Mouse (Mus musculus): ENCODE data around the gene Tmem117.
A peak's percentile ranks its signal among the peaks of the same experiment; 100 is the strongest.

Gene Tmem117

DNA sequence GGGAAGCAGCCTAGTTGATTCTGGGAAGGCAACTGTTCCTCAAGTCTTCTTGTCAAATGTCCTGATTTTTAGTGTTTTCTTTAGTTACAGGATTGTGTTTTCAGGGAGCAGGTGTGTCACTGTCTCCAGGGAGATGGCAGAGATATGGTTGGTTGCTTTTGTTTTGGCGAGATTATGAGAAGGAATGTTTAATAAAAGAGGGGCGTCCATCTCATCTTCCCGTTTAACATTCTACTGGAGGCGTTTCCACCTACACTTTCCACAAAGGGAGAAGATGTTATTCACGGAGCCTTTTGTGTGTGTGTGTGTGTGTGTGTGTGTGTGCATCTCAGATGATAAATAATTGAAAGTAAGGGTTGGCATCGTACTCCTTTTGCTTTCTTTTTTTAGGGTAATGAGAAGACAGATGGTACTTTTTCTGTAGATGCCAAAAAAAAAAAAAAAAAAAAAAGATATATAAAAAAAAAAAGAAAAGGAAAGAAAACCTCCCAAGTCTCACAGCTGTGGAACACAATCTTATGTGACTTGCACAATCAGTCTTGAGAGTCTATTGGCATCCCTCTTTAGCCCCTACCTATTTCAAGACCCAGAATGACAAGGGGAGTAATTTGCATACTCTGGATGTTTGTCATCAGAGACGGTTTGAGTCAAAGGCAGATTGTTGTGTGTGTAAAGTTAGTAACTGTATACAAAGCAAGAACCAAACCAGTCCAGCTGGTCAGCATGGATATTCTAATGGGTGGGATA is 142.0 kb downstream of the Tmem117 start:
- no peak for DNase-seq (ENCODE audit: low read depth, low spot score)

- DNase-seq (ENCODE audit: low read depth, low spot score) = no peak
Measured at GRCm38 (mm10) chr15:94771691-94772090, 142.7 kb downstream of the Tmem117 start.

- DNase-seq (ENCODE audit: low read depth, low spot score) = peak; percentile 3
Measured at GRCm38 (mm10) chr15:94776119-94777069, 147.4 kb downstream of the Tmem117 start.

DNA sequence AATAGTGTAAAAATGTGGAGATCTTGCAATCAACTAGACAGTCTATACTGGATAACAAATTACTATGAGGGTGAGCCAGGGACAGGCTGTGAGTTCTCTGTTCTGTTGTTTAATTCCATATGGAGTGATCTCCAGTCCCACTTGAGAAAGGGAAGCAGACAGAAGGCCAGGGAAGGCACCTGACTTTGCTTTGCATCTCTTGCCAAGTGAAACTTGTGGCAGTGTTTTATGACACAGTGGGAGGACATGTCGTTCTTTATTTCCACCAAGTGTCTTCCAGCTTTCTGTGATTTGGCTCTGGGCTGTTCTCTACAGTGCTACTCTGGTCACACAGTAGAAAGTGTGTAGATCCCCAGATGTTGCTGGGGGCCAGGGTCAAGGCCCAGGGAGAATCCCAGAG is 152.5 kb downstream of the Tmem117 start:
- no peak for DNase-seq (ENCODE audit: low read depth, low spot score)

DNA sequence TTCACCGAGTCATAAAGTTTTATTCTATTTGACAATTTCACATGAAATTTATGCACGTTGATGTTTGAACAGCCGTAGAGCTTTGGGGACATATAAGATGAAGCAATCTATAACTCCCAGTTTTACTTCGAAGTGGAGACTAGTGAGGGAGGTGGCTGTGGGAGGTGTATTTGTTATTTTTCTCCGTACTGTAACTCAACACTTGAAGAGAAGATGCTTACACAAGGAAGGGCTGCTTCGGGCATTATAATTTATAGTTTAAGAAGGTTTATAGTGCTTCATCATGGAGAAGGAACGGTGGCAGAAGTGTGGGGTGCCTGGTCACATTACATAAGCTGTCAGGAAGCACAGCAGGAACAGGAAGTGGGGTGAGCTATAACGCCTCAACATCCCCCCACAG is 164.4 kb downstream of the Tmem117 start:
- DNase-seq (ENCODE audit: low read depth, low spot score) = no peak

GRCm38 (mm10) chr15:94795484-94795883 is 166.5 kb downstream of the Tmem117 start:
- no peak for DNase-seq (ENCODE audit: low read depth, low spot score)

GRCm38 (mm10) chr15:94798236-94798635 is 169.2 kb downstream of the Tmem117 start:
- DNase-seq (ENCODE audit: low read depth, low spot score) = no peak

DNA sequence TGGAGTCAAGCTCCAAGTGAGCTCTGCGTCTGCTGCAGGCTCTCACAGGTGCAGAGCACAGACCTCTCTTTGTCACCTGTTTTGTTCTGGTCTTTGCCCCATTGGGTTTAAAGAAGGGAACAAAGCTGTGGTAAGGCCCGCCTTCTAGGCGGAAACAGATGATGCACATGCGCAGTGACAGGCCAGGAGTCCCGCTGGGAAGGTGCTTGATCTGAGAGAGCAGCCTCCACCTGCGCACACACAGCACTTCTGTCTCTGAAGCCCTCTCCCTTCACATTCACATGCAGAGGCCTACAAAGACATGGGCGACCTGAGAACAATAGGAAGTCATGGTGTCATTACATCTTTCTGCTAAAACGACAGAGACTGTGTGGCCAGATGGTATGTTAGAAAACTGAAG is 172.4 kb downstream of the Tmem117 start:
- DNase-seq (ENCODE audit: low read depth, low spot score) = no peak

DNA sequence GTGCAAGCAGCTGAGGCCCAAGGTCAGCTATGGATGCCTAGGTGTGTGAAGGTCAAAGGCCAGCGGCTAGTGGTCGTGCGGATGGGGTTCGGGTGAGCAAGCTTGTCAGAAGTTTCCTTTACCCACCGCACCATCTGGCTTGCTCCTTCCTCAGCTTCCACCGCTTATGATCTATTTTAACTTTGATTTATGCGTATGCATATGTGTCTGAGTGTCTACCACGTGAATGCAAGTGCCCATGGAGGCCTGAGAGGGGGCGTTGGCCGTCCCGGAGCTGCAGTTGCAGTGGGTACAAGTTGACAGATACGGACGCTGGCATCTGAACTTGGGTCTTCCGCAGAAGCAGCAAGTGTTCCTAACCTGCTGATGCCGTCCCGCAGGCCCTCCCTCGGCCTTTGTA is 173.8 kb downstream of the Tmem117 start:
- no peak for DNase-seq (ENCODE audit: low read depth, low spot score)

DNA sequence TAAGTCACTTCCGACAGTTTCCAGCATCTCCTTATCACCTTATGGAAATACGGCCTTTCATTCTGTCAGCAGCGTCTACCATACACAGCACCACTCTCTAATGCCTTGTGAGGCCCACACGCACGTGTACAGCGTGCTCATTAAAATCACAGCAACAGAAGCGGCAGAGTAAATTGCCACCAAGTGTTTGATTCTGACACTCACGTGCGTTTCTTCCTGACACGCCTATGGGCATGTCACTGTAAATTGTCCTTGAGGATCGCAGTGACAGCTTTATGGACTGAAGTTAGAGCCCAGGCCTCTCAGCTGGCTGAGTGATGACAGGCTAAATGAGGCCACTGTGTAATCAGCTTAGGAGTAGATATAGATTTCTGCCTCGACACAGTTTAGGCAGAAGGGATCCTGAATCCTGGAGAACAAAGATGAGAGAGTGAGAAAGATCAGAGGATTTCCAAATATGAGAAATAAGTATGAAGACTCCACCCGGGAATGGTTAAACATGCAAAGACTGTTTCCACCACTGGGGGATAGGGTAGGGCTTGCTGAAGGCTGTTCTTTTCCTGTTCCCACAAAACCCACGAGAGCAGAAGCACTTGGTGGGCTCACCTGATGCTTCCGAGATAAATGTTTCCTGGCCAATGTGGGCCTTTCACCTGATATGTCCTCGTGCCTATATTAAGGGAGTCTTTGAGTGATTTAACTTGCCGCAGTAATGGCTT is 174.8 kb downstream of the Tmem117 start:
- DNase-seq (ENCODE audit: low read depth, low spot score) = no peak

DNA sequence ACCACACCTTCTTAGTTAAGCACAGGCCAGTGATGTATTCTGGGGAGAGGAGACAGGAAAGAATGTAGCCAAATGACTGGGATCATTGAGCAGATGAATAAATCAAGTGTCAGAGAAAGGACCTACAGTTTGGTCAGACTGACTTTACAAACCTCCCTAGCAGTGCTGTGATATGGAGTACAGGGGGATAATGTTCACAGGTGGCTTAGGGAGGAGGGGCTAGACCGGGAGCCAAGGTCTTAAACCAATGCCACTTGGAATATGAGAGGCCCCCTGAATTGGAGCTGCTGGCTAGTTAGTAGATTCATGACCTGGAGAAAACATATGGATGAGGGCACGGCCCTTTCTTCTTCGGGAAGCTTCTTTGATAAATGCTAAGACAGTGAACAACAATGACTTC is 177.0 kb downstream of the Tmem117 start:
- DNase-seq (ENCODE audit: low read depth, low spot score) = no peak

- no peak for DNase-seq (ENCODE audit: low read depth, low spot score)
Measured at GRCm38 (mm10) chr15:94811550-94811949, 182.5 kb downstream of the Tmem117 start.

- no peak for DNase-seq (ENCODE audit: low read depth, low spot score)
Measured at GRCm38 (mm10) chr15:94814213-94815100, 185.4 kb downstream of the Tmem117 start.

DNA sequence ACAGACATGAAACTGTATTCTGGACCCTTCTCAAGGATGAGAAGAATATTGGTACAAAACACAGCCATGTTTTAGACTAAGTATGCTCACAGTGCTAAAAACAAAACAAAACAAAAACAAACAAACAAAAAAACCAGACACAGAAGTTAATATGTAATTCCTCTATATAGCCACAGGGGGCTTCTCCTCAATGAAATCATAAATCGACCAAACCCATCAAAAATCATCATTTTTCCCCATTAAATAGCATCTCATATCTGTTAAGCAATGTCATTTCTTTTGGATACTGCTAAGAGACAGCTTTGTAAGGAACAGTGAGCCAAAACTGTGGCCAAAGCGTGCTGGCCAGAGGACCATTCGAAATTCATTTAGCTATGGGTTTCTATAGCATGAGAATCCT is 206.6 kb downstream of the Tmem117 start:
- no peak for DNase-seq (ENCODE audit: low read depth, low spot score)

DNA sequence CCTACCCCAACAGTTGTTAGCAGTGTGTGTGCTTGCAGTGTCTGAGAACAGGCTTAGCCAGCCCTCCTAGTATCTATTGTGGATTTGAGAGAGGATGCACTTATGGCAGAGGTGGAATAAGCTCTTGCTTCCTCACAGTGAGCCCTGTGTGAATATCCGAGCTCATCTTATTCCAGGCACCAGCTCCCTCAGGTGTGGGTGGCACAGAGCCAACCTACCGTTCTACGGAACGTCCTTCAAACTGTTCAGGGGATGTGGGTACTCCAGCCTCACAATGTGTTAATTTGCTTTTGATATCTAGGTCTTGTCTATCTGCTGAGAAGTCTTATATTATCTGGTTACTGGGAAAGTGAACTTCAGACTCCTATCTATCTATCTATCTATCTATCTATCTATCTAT is 209.6 kb downstream of the Tmem117 start:
- DNase-seq (ENCODE audit: low read depth, low spot score) = no peak

- DNase-seq (ENCODE audit: low read depth, low spot score) = no peak
Measured at GRCm38 (mm10) chr15:94847501-94847900, 218.5 kb downstream of the Tmem117 start.

- no peak for DNase-seq (ENCODE audit: low read depth, low spot score)
Measured at GRCm38 (mm10) chr15:94859641-94860040, 230.6 kb downstream of the Tmem117 start.

DNA sequence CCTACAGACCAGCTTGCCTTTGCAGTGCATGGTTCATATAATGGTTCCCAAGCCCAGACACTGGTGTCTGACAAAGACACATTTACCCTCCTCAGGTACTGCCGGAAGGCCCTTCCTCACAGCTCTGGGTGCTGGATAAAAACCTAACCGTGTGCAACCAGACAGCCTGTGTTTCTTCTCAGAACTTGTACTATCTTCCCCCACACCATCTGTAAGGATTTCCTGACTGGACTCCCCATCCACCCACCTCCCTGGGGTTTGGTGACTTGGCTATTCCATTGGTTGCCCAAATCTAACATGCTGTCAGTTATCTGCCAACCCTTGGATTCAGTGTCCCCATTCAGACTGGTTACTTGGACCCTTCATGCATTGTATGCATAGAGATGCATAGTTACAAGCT is 232.1 kb downstream of the Tmem117 start:
- no peak for DNase-seq (ENCODE audit: low read depth, low spot score)

DNA sequence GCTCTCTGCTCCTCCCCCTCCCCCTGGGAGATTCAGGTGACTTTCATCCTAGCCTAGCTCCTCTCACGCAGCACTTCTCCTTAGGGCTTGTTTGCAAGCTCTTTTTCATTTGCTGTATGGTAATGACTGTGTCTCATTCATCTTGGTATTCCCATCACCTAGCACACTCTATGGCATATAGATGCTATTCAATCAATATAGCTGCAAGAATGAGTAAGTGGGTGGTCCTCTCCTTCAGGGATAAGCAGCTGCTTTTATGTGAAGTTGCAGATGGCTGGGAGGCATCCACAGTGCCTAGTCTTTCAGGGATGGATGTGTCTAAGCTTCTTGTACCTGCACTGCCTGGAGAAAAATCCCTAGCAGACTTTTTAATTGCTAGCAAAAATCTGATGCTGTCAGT is 235.1 kb downstream of the Tmem117 start:
- no peak for DNase-seq (ENCODE audit: low read depth, low spot score)

DNA sequence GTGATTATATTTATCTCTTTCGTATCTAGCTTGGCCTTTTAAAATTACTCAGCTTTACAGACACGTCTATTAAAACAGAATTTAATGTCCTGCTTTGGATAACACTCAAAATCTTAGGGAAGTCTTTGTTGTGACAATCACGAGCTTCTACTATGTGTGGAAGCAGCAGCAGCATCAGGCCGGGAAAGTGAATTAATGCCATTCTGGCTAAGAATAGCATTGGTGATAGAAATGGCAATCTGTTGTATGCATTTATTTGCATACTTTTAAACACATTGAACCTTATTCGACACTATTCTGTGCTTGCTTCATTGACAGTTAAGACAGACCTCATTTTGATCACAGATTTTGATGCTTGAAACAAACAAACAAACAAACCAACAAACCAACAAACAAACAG is 239.3 kb downstream of the Tmem117 start:
- no peak for DNase-seq (ENCODE audit: low read depth, low spot score)

DNA sequence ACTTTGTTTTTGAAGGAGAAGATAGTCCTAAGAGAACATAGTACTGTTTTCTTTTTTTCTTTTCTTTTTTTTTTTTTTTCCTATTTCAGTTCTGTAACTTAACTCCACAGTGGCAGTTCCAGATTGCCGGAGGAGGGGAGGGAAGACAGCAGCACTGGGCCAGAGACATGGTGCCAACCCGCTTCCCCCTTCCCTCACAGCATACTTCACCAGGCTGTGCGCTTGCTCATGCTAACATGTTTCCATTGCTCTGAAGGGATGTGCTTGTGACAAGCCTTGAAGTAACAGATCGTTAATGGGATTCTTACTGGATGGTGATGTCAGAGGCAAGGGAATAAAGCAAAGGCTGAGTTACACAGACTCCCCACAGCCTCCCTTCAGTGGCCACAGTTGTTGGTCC is 256.0 kb downstream of the Tmem117 start:
- DNase-seq (ENCODE audit: low read depth, low spot score) = no peak

All from retina, postnatal 7 days (tissue).